Mouse (Mus musculus): ENCODE data around the gene D130040H23Rik.
A peak's percentile ranks its signal among the peaks of the same experiment; 100 is the strongest.
"Not testable (repeated sequence)": the region's sequence is repeated elsewhere in the genome, so short reads cannot be mapped to it uniquely, and the experiment has no call there.

The D130040H23Rik gene

DNA sequence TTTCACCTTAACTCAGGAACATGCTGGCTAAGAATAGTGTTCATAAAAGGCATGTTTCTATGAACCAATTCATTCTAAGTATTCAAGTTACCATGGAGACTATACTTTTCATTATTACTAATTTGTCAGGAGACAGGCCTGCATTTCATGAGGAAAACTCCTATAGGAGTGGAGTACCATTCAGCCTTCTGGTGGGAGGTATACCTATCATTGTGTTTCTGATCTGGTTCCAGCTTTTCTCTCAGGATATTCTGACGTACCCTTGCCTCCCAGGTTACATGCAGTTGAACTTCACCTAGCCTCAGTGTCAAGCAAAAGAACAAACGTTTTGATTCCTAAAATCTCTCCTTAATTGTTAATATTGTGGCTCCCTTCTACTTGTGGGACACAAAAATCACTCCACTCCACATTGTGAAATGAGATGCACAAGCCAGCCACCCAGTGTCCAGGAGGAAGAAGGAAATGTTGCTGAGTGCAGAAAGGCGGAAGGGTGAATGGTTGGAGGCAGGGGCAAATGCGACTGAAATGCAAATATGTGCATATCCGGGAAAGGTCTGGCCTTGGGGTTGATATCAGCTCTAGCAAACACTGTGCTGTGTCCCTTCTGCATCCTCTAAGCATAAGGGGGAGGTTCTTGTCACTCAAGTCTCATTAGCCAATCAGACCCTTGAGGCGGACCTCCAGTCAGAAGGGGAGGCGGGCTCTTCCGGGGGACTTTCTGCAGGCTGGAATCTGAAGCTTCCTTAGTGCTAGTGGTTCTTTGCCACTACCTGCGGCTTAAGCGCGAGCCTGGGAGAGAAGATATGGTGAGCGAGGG, at the start of gene D130040H23Rik:
Gene D130040H23Rik, plus strand, starts transcription at position 695 of the 817 bp plus-strand sequence.
- DNase-seq (ENCODE audit: low spot score in 2 of 2) = peak; percentile 76

DNA sequence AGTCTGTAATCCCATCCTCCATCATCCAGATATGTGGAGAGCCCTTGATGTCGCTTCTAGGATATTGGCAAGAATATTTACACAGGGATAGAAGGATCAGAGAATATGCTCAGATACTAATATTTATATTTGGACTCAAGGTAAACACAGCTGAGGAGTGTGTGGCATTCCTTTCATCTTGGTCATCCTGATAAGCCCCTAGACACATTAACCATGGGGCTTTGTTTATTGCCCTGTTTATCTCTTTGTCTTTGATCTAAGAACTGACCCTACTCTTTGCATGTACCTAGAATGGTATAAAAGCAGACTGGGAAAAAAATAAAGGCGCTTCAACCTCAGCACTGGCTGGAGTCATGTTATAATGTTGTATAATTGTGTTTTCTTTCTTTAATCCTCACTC, 28.3 kb upstream of the D130040H23Rik start:
- no peak for DNase-seq (ENCODE audit: low spot score in 2 of 2)

DNA sequence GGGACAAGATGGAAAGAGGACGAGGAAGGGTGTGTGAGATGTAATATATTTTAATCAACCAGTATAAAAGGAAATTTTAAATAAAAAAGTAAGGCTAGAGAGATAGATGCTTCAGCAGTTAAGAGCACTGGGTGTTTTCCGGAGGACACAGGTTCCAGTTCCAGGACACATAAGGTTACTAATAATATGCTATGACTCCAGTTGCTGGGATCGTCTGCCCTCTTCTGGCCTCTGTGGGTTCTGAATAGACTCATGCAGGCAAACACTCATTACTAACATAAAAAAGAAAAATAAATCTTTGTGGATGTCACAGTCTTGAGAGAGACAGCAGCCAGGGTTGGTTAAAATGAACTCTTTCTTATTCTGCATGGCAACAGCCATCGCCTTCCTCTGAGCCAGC, 2.4 kb upstream of the D130040H23Rik start:
- DNase-seq (ENCODE audit: low spot score in 2 of 2) = peak in 1 of 2 experiments; percentile 12

DNA sequence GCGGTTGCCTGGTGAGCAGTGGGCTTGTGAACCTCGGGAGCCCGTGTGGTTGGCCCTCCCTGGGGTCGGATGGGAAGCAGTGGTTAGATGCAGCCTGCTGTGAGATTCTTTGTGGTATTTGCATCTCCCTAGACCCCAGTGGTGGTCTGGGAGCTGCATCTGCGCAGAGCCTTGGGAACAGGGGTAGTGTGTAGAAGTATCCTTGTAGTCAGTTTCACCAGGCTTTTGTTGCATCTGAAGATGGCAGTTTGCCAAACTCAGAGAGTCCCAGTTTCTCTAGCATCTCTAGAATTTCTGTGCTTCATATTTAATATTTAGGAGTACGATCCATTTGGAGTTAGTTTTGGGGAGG, 299 bp downstream of the D130040H23Rik start:
- no peak for DNase-seq (ENCODE audit: low spot score in 2 of 2)

DNA sequence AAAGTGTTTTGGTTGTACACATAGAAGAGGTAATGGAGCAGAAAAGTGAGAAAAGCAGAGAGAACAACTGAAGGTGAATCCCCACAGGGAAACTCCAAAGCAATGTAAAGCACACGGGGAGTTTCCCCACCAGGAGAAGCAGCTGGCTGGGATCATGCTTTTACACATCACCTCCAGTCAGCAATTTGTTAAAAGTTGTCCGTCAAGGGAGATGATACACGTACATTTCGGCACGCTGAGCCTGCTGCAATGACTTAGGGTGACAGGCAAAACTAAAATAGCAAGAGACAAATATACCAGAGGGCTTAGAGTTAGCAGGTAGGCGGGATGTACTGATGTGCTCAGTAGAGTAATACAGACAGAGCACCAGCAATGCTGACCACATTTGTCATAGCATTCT, 1.6 kb downstream of the D130040H23Rik start:
- DNase-seq (ENCODE audit: low spot score in 2 of 2) = no peak

DNA sequence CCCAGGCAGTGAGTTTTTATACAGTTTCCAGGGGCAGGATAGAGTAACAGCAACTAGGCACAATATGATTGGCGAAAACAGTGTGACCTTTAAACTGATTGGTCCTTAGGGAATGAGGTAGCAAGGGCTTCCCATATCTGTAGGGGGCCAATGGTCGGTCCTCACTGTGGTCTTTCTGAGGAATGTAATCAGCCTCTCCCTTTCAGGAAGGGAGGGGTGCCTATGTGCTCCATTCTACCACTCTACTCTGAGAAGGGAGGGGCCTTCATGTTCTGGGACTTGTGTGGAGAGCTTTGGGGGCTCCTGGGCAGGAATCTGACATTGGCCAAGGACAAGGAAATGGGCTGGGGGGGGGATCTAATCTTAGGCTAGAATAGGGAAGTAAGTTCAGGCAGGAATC, 53.9 kb downstream of the D130040H23Rik start:
- DNase-seq (ENCODE audit: low spot score in 2 of 2) = no peak

DNA sequence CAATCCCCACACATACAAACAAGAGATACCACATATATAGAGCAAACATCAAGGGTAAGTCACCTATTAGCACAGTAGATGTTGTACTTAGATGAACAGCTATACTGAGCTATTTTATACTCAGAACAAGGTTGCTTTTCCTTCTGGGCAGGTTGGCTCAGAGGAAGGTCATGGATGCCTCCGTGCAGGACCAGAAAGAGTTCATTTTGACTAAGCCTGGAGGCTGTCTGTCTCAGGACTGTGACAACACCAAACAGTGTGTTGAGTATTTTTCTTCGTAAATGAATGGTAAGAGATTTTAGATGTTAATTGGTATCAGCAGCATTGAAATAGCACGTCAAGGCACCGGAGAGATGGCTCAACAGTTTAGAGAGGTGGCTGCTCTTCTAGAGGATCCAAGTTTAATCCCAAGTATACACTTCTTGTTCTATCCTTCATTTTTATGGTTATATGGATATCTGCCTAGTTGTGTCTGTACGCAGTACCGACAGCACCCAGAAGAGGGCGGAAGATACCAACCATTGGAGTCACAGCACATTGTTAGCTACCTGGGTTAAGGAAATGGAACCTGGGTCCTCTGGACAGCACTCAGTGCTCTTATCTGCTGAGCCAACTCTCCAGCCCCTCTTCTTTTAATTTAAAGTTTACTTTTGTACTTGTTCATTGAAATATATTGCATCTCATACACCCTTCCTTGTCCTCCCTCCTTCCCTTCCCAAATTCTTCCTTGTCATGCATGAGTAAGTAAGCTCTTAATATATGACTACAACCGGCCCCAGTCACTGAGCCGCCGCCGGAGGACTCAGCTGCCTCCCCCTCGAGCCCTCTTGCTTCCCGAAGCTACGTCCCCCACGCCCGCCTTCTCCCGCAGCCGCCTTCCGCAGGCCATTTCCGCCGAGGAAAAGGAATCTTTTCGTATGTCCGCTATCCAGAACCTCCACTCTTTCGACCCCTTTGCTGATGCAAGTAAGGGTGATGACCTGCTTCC, 57.7 kb downstream of the D130040H23Rik start:
- peak; percentile 54 to 87 for DNase-seq (ENCODE audit: low spot score in 2 of 2)

DNA sequence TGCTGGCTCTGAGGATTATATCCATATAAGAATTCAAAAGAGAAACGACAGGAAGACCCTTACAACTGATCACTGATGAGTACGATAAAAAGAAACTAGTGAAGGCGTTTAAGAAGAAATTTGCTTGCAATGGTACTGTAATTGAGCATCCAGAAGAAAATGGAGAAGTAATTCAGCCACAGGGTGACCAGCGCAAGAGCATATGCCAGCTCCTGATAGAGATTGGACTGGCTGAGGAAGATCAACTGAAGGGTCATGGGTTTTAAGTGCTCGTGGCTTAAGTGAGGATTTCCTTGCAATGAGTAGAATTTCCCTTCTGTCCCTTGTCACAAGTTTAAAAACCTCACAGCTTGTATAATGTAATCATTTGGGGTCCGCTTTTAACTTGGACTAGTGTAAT, 58.4 kb downstream of the D130040H23Rik start:
- DNase-seq (ENCODE audit: low spot score in 2 of 2) = not testable (repeated sequence)

Data from frontal cortex, postnatal 10 days (tissue).